Mouse (Mus musculus): ENCODE measurements at regions not wholly inside any gene's neighbourhood (a gene's known extent, or its start where the extent isn't known, plus 50 kb on each side); places are given as distances from the start of the nearest gene placed in this dataset.

- DNase-seq (ENCODE audit: low spot score in 2 of 2), result no peak
Observed at GRCm38 (mm10) chr3:35027898-35028297, 377.7 kb downstream of the Sox2 start.

- peak; percentile 12 to 37 for DNase-seq (ENCODE audit: low spot score in 2 of 2)
Observed at GRCm38 (mm10) chr3:35029924-35030323, 379.7 kb downstream of the Sox2 start.

- no peak for DNase-seq (ENCODE audit: low spot score in 2 of 2)
Observed at GRCm38 (mm10) chr3:35033587-35033986, 383.4 kb downstream of the Sox2 start.

GRCm38 (mm10) chr3:35035234-35035633 lies 385.0 kb downstream of the Sox2 start:
- no peak for DNase-seq (ENCODE audit: low spot score in 2 of 2)

GRCm38 (mm10) chr3:35043705-35044104 lies 393.5 kb downstream of the Sox2 start:
- no peak for DNase-seq (ENCODE audit: low spot score in 2 of 2)

GRCm38 (mm10) chr3:35059438-35059837 lies 409.2 kb downstream of the Sox2 start:
- no peak for DNase-seq (ENCODE audit: low spot score in 2 of 2)

- DNase-seq (ENCODE audit: low spot score in 2 of 2), result no peak
Observed at GRCm38 (mm10) chr3:35060042-35060441, 409.8 kb downstream of the Sox2 start.

- DNase-seq (ENCODE audit: low spot score in 2 of 2), result peak; percentile 34 to 55
Observed at GRCm38 (mm10) chr3:35066824-35067223, 416.6 kb downstream of the Sox2 start.

- DNase-seq (ENCODE audit: low spot score in 2 of 2), result no peak
Observed at GRCm38 (mm10) chr3:35068586-35068985, 418.4 kb downstream of the Sox2 start.

GRCm38 (mm10) chr3:35071046-35071445 lies 420.8 kb downstream of the Sox2 start:
- no peak for DNase-seq (ENCODE audit: low spot score in 2 of 2)

- DNase-seq (ENCODE audit: low spot score in 2 of 2), result no peak
Observed at GRCm38 (mm10) chr3:35079887-35080286, 429.7 kb downstream of the Sox2 start.

GRCm38 (mm10) chr3:35084091-35084867 lies 434.1 kb downstream of the Sox2 start:
- no peak for DNase-seq (ENCODE audit: low spot score in 2 of 2)

- DNase-seq (ENCODE audit: low spot score in 2 of 2), result peak; percentile 29 to 38
Observed at GRCm38 (mm10) chr3:35088241-35089080, 438.3 kb downstream of the Sox2 start.

GRCm38 (mm10) chr3:35090496-35091133 lies 440.4 kb downstream of the Sox2 start:
- no peak for DNase-seq (ENCODE audit: low spot score in 2 of 2)

- DNase-seq (ENCODE audit: low spot score in 2 of 2), result no peak
Observed at GRCm38 (mm10) chr3:35093001-35093400, 442.8 kb downstream of the Sox2 start.

- no peak for DNase-seq (ENCODE audit: low spot score in 2 of 2)
Observed at GRCm38 (mm10) chr3:35095221-35095620, 445.0 kb downstream of the Sox2 start.

GRCm38 (mm10) chr3:35096381-35096780 lies 446.2 kb downstream of the Sox2 start:
- no peak for DNase-seq (ENCODE audit: low spot score in 2 of 2)

GRCm38 (mm10) chr3:35097766-35098165 lies 447.6 kb downstream of the Sox2 start:
- no peak for DNase-seq (ENCODE audit: low spot score in 2 of 2)

GRCm38 (mm10) chr3:35099226-35099625 lies 449.0 kb downstream of the Sox2 start:
- no peak for DNase-seq (ENCODE audit: low spot score in 2 of 2)

- DNase-seq (ENCODE audit: low spot score in 2 of 2), result no peak
Observed at GRCm38 (mm10) chr3:35099876-35100420, 449.7 kb downstream of the Sox2 start.

GRCm38 (mm10) chr3:35101286-35101685 lies 451.1 kb downstream of the Sox2 start:
- no peak for DNase-seq (ENCODE audit: low spot score in 2 of 2)

GRCm38 (mm10) chr3:35101951-35102350 lies 451.7 kb downstream of the Sox2 start:
- no peak for DNase-seq (ENCODE audit: low spot score in 2 of 2)
